Mouse (Mus musculus) midbrain, postnatal 0 days (tissue): ENCODE results near the gene Slamf8. TPM values are rescaled to one million over a fixed set of nuclear protein-coding genes. Genes with fewer than 3 reads are reported as not detected.

Experiments used
- ATAC-seq: fragments of 200-750 bp; cut with Nextera tagmentation; 2 replicates; pipeline ENCODE4 v1.8.0; 2017; ENCODE audit warnings: moderate number of reproducible peaks, mild to moderate bottlenecking, moderate TSS enrichment, moderate library complexity; ENCODE audit not compliant: low FRiP score
- DNase-seq: peaks from one replicate; pipeline ENCODE4 v3.0.0-alpha.2; 2015; ENCODE audit warnings: low spot score
- H3K27ac ChIP-seq: fragments of 300-500 bp; sonication (generic); 2 replicates; pipeline ENCODE4 v1.5.1; 2014; ENCODE audit warnings: low read depth, mild to moderate bottlenecking, low read length, mixed read lengths
- H3K27me3 ChIP-seq: fragments of 300-500 bp; sonication (generic); 2 replicates; pipeline ENCODE4 v1.6.1; 2014; ENCODE audit warnings: low read length, control low read depth, mixed read lengths; ENCODE audit not compliant: insufficient read depth
- H3K36me3 ChIP-seq: fragments of 300-500 bp; sonication (generic); 2 replicates; pipeline ENCODE4 v1.6.1; 2014; ENCODE audit warnings: low read length, control low read depth, mixed read lengths; ENCODE audit not compliant: insufficient read depth
- H3K4me1 ChIP-seq: fragments of 300-500 bp; sonication (generic); 2 replicates; pipeline ENCODE4 v1.6.1; 2014; ENCODE audit warnings: mild to moderate bottlenecking, control low read depth, antibody characterized with exemption, low read length, mixed read lengths; ENCODE audit not compliant: insufficient read depth
- H3K4me2 ChIP-seq: fragments of 300-500 bp; sonication (generic); 2 replicates; pipeline ENCODE4 v1.6.1; 2014; ENCODE audit warnings: low read depth, mild to moderate bottlenecking, low read length, mixed read lengths; ENCODE audit not compliant: poor library complexity, severe bottlenecking
- H3K4me3 ChIP-seq: fragments of 300-500 bp; sonication (generic); 2 replicates; pipeline ENCODE4 v1.5.1; 2014; ENCODE audit warnings: low read depth, mild to moderate bottlenecking, low read length, moderate library complexity
- H3K9ac ChIP-seq: fragments of 300-500 bp; sonication (generic); replicated peaks from 2 replicates; pipeline ENCODE4 v1.6.1; 2014; ENCODE audit warnings: mild to moderate bottlenecking, low read length, moderate library complexity, mixed read lengths; ENCODE audit not compliant: poor library complexity, severe bottlenecking
- H3K9me3 ChIP-seq: fragments of 300-500 bp; sonication (generic); 2 replicates; pipeline ENCODE4 v1.6.1; 2016; ENCODE audit warnings: low read length, control low read depth
- CTCF ChIP-seq: IDR thresholded peaks from 2 replicates; pipeline ENCODE4 v1.5.1; 2016; ENCODE audit warnings: antibody characterized with exemption, mild to moderate bottlenecking
- WGBS: fragments of 180-500 bp; shearing (Covaris S2); extraction: QIAGEN DNeasy Blood & Tissue Kit; methylation state at CpG from one replicate; pipeline ENCODE4 v1.1.7; 2014; 5-methylcytosine and 5-hydroxymethylcytosine counted together
- polyA plus RNA-seq: library from polyadenylated mRNA; unstranded; fragments of >200 nt; fragmentation: Nextera tagmentation; extraction: Ambion mirVana; gene quantifications from 2 replicates; pipeline ENCODE4 v1.2.1, GENCODE M21; 2015
- total RNA-seq: library from RNA; depleted of rRNA; stranded (reverse); fragments of >200 nt; gene quantifications from 2 replicates; pipeline ENCODE4 v1.2.3, GENCODE M21; 2014

The Slamf8 gene
- total and polyA plus RNA-seq, 2 experiments from 2014 or later = not detected

GRCm38 (mm10) chr1:172619235-172619634, 28.9 kb upstream of the Slamf8 start:
- ATAC-seq = no peak
- H3K9ac ChIP-seq = no peak overlapping the region
- no peaks in the 10 kb centered on the region for H3K27me3 ChIP-seq
- no peaks in the 10 kb centered on the region for H3K4me1 ChIP-seq
- H3K9me3 ChIP-seq = no peaks in the 10 kb centered on the region
- TF ChIP-seq CTCF = peak; percentile 79
- 20% methylated on average over 7 of the region's 7 CpGs for whole genome bisulfite sequencing
- H3K4me2 ChIP-seq = no peak overlapping the region
- no peak overlapping the region for H3K4me3 ChIP-seq
- peak; percentile 34 for DNase-seq
- no peaks in the 10 kb centered on the region for H3K36me3 ChIP-seq
- H3K27ac ChIP-seq = no peak overlapping the region

GRCm38 (mm10) chr1:172618141-172618540, 27.8 kb upstream of the Slamf8 start:
- no peak for TF ChIP-seq CTCF
- no peak overlapping the region for H3K4me3 ChIP-seq
- ATAC-seq (no peak), DNase-seq (no peak)
- H3K27ac ChIP-seq = no peak overlapping the region
- no peaks in the 10 kb centered on the region for H3K9me3 ChIP-seq
- H3K9ac ChIP-seq = no peak overlapping the region
- no peaks in the 10 kb centered on the region for H3K27me3 ChIP-seq
- 77% methylated on average over 4 of the region's 4 CpGs for WGBS
- H3K4me2 ChIP-seq = no peak overlapping the region
- H3K4me1 ChIP-seq = no peaks in the 10 kb centered on the region
- H3K36me3 ChIP-seq = no peaks in the 10 kb centered on the region

GRCm38 (mm10) chr1:172617365-172618076, 27.2 kb upstream of the Slamf8 start:
- Histone ChIP-seq H3K9me3 (no peaks in the 10 kb centered on the region), H3K9ac (no peak overlapping the region), H3K4me3 (peak overlapping the region; percentile 35; the same call in 1 of the 2 replicates), H3K36me3 (no peaks in the 10 kb centered on the region), H3K4me1 (no peaks in the 10 kb centered on the region), H3K4me2 (peak overlapping the region; percentile 75), H3K27me3 (no peaks in the 10 kb centered on the region), H3K27ac (no peak overlapping the region)
- ATAC-seq (peak; percentile 42; the same call in 1 of the 2 replicates), DNase-seq (peak; percentile 19)
- TF ChIP-seq CTCF = no peak
- WGBS = 40% methylated on average over 14 of the region's 14 CpGs

- Histone ChIP-seq H3K4me1 (no peaks in the 10 kb centered on the region), H3K27me3 (no peaks in the 10 kb centered on the region), H3K27ac (peak overlapping the region; percentile 48; the same call in 1 of the 2 replicates), H3K36me3 (no peaks in the 10 kb centered on the region), H3K4me2 (peak overlapping the region; percentile 75), H3K9me3 (no peaks in the 10 kb centered on the region), H3K9ac (peak overlapping the region; percentile 58), H3K4me3 (peak overlapping the region; percentile 35)
- peak; percentile 76 for ATAC-seq
- peak; percentile 67 for DNase-seq
- no peak for TF ChIP-seq CTCF
- 10% methylated on average over 22 of the region's 22 CpGs for WGBS
Measured at GRCm38 (mm10) chr1:172616537-172617300, 26.4 kb upstream of the Slamf8 start.

- H3K36me3 ChIP-seq = no peaks in the 10 kb centered on the region
- no peak for TF ChIP-seq CTCF
- 86% methylated on average over 4 of the region's 4 CpGs for WGBS
- no peak overlapping the region for H3K4me2 ChIP-seq
- no peaks in the 10 kb centered on the region for H3K4me1 ChIP-seq
- no peaks in the 10 kb centered on the region for H3K27me3 ChIP-seq
- no peak overlapping the region for H3K9ac ChIP-seq
- ATAC-seq = no peak
- no peak for DNase-seq
- no peak overlapping the region for H3K4me3 ChIP-seq
- no peaks in the 10 kb centered on the region for H3K9me3 ChIP-seq
- H3K27ac ChIP-seq = no peak overlapping the region
Measured at GRCm38 (mm10) chr1:172615412-172615811, 25.0 kb upstream of the Slamf8 start.

GRCm38 (mm10) chr1:172614654-172615053, 24.3 kb upstream of the Slamf8 start:
- Histone ChIP-seq H3K4me1 (no peaks in the 10 kb centered on the region), H3K27ac (no peak overlapping the region), H3K4me2 (no peak overlapping the region), H3K4me3 (no peak overlapping the region), H3K9ac (no peak overlapping the region), H3K27me3 (no peaks in the 10 kb centered on the region), H3K9me3 (no peaks in the 10 kb centered on the region), H3K36me3 (no peaks in the 10 kb centered on the region)
- ATAC-seq (no peak), DNase-seq (no peak)
- TF ChIP-seq CTCF = no peak
- WGBS = 81% methylated on average over 10 of the region's 10 CpGs
